Comparison of ENCODE assay signal across 23 mouse cellular contexts in the genomic region with DNA sequence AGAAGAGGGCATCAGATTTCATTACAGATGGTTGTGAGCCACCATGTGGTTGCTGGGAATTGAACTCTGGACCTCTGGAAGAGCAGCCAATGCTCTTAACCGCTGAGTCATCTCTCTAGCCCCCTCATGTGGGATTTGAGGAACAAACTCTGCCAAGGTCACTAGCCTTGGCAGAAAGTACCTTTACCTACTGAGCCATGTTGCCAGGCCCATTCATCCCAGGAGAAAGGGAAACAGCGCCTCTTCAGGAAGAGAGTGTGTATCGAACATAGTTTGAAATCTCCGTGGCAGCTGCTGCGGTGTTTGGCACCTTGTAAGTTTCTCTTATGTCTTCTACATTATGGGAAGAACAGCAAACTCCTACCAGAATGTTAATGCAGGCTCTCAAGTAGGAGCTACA.
DNase-seq lines count a peak whose midpoint lies in the region; ATAC-seq and TF ChIP-seq lines count a peak whose summit lies in the region.
"Had no signal": no experiment of that assay in that cellular context is flagged by ENCODE, and none has a peak within 500 bp of the region (broad histone marks: within the 10 kb centered on the region; RNA-seq: fewer than 3 reads in every experiment).

No protein-coding gene starts in this region.

- H3K36me3 ChIP-seq in kidney, postnatal 0 days (ENCODE audit: insufficient read depth, low read length) = no peaks in the 10 kb centered on the region
- H3K36me3 ChIP-seq in midbrain, postnatal 0 days (ENCODE audit: insufficient read depth, low read length) = no peaks in the 10 kb centered on the region
- no peaks in the 10 kb centered on the region for H3K36me3 ChIP-seq in midbrain, embryonic 14.5 days (ENCODE audit: control insufficient read depth, insufficient read depth, low read length)
- H3K36me3 ChIP-seq in MEL (ENCODE audit: control insufficient read depth in 1 of 2, insufficient read depth in 2 of 2, low read length in 2 of 2) = peaks cover 0 to 37% of the 10 kb centered on the region in 2 experiments; a peak in 2 of 4 replicates
- no peaks in the 10 kb centered on the region for H3K36me3 ChIP-seq in thymus, adult 2 months (ENCODE audit: control insufficient read depth, insufficient read depth, low read length)
- H3K36me3 ChIP-seq: embryonic facial prominence, embryonic 13.5 days; limb, embryonic 10.5 days; liver, embryonic 15.5 days had no signal

- no peak overlapping the region for H3K9ac ChIP-seq in kidney, postnatal 0 days (ENCODE audit: low read depth, low read length)
- no peak overlapping the region for H3K9ac ChIP-seq in midbrain, postnatal 0 days (replicated peaks; ENCODE audit: low read length, poor library complexity, severe bottlenecking)
- no peak overlapping the region for H3K9ac ChIP-seq in midbrain, embryonic 14.5 days (replicated peaks; ENCODE audit: low read length)
- H3K9ac ChIP-seq in MEL (ENCODE audit: control insufficient read depth, low read depth, low read length, poor library complexity, severe bottlenecking) = no peak overlapping the region
- H3K9ac ChIP-seq: embryonic facial prominence, embryonic 13.5 days; liver, embryonic 15.5 days had no signal

- DNase-seq in kidney, postnatal 0 days (ENCODE audit: low spot score) = no peak
- DNase-seq in kidney, postnatal 10 days = no peak
- no peak for DNase-seq in midbrain, postnatal 0 days (ENCODE audit: low spot score)
- DNase-seq in midbrain, embryonic 14.5 days = no peak
- DNase-seq in MEL (ENCODE audit: low read depth, low spot score) = peak; percentile 64
- no peak for DNase-seq in thymus, adult 2 months
- DNase-seq: adrenal gland, postnatal 10 days; cerebellum, postnatal 10 days; heart, postnatal 10 days; kidney, adult 2 months; kidney, postnatal 25 days; layer of hippocampus, adult 9-11 months; lung, postnatal 10 days; retina, postnatal 1 day; thymus, postnatal 25 days had no signal

- no peak for TF ChIP-seq POLR2A in MEL (IDR thresholded peaks at IDR 0.05; ENCODE audit: control insufficient read depth in 1 of 2, insufficient read depth in 1 of 2, low read depth in 1 of 2, low read length in 2 of 2, poor library complexity in 1 of 2)
- no peak for TF ChIP-seq POLR2A in thymus, adult 2 months (IDR thresholded peaks at IDR 0.05; ENCODE audit: control insufficient read depth, extremely low read depth, insufficient read depth, low read length, poor library complexity)

- H3K4me2 ChIP-seq in kidney, postnatal 0 days (ENCODE audit: low read length) = no peak overlapping the region
- no peak overlapping the region for H3K4me2 ChIP-seq in midbrain, postnatal 0 days (ENCODE audit: low read depth, low read length, poor library complexity, severe bottlenecking)
- no peak overlapping the region for H3K4me2 ChIP-seq in midbrain, embryonic 14.5 days (ENCODE audit: low read length)
- H3K4me2 ChIP-seq: embryonic facial prominence, embryonic 13.5 days; liver, embryonic 15.5 days had no signal

- H3K27ac ChIP-seq in kidney, postnatal 0 days = no peak overlapping the region
- no peak overlapping the region for H3K27ac ChIP-seq in midbrain, postnatal 0 days (ENCODE audit: low read depth, low read length)
- no peak overlapping the region for H3K27ac ChIP-seq in midbrain, embryonic 14.5 days (replicated peaks; ENCODE audit: low read depth, low read length)
- peak overlapping the region; percentile 3; the same call in 1 of the 2 replicates for H3K27ac ChIP-seq in MEL (ENCODE audit: control insufficient read depth, low read depth, low read length)
- no peak overlapping the region for H3K27ac ChIP-seq in thymus, adult 2 months (ENCODE audit: control insufficient read depth, insufficient read depth, low read length)
- H3K27ac ChIP-seq: embryonic facial prominence, embryonic 13.5 days; limb, embryonic 10.5 days; liver, embryonic 15.5 days had no signal

- TF ChIP-seq CTCF in kidney, postnatal 0 days (IDR thresholded peaks at IDR 0.05; ENCODE audit: low read depth) = peak; percentile 25; the same call in 1 of the 2 replicates
- TF ChIP-seq CTCF in midbrain, postnatal 0 days (IDR thresholded peaks at IDR 0.05) = peak; percentile 5; the same call in 1 of the 2 replicates
- TF ChIP-seq CTCF in MEL (IDR thresholded peaks at IDR 0.05 in 2 of 3, conservative IDR thresholded peaks at IDR 0.05 in 1 of 3; ENCODE audit: control insufficient read depth in 1 of 3, insufficient read depth in 1 of 3, low read depth in 2 of 3, low read length in 3 of 3, poor library complexity in 1 of 3, severe bottlenecking in 1 of 3) = peak; percentile 31 to 56 (median 38); a peak in 4 of 6 replicates
- TF ChIP-seq CTCF in thymus, adult 2 months (IDR thresholded peaks at IDR 0.05; ENCODE audit: borderline replicate concordance, control insufficient read depth, extremely low read depth, insufficient read depth, low read length, poor library complexity) = no peak

- H3K4me3 ChIP-seq in kidney, postnatal 0 days (replicated peaks; ENCODE audit: low read depth, low read length) = no peak overlapping the region
- H3K4me3 ChIP-seq in midbrain, postnatal 0 days (ENCODE audit: low read depth, low read length) = no peak overlapping the region
- no peak overlapping the region for H3K4me3 ChIP-seq in midbrain, embryonic 14.5 days (replicated peaks; ENCODE audit: low read depth, low read length)
- H3K4me3 ChIP-seq in MEL (ENCODE audit: control insufficient read depth in 1 of 2, insufficient read depth in 1 of 2, low read depth in 2 of 2, low read length in 2 of 2) = no peak overlapping the region
- H3K4me3 ChIP-seq in thymus, adult 2 months (ENCODE audit: control insufficient read depth, insufficient read depth, low read length) = no peak overlapping the region
- H3K4me3 ChIP-seq: embryonic facial prominence, embryonic 13.5 days; limb, embryonic 10.5 days; liver, embryonic 15.5 days; megakaryocyte, embryonic 14.5 days had no signal

- no peak for TF ChIP-seq EP300 in MEL (IDR thresholded peaks at IDR 0.05; ENCODE audit: low read depth in 1 of 2, low read length in 2 of 2)

- no peaks in the 10 kb centered on the region for H3K9me3 ChIP-seq in kidney, postnatal 0 days (replicated peaks; ENCODE audit: low read length)
- no peaks in the 10 kb centered on the region for H3K9me3 ChIP-seq in midbrain, postnatal 0 days (ENCODE audit: low read length)
- H3K9me3 ChIP-seq in midbrain, embryonic 14.5 days (ENCODE audit: control insufficient read depth, low read length) = no peaks in the 10 kb centered on the region
- no peaks in the 10 kb centered on the region for H3K9me3 ChIP-seq in MEL (replicated peaks; ENCODE audit: insufficient read depth, low read length)
- H3K9me3 ChIP-seq: embryonic facial prominence, embryonic 13.5 days; limb, embryonic 10.5 days; liver, embryonic 15.5 days; megakaryocyte, embryonic 14.5 days had no signal

- peak; percentile 33 for TF ChIP-seq RAD21 in MEL (IDR thresholded peaks at IDR 0.05; ENCODE audit: low read depth, low read length)

- no peaks in the 10 kb centered on the region for H3K27me3 ChIP-seq in kidney, postnatal 0 days (ENCODE audit: insufficient read depth, low read length)
- no peaks in the 10 kb centered on the region for H3K27me3 ChIP-seq in midbrain, postnatal 0 days (ENCODE audit: insufficient read depth, low read length)
- H3K27me3 ChIP-seq in midbrain, embryonic 14.5 days (ENCODE audit: control insufficient read depth, insufficient read depth, low read length) = no peaks in the 10 kb centered on the region
- H3K27me3 ChIP-seq in MEL (ENCODE audit: control insufficient read depth in 1 of 2, insufficient read depth in 2 of 2, low read length in 2 of 2) = no peaks in the 10 kb centered on the region
- no peaks in the 10 kb centered on the region for H3K27me3 ChIP-seq in thymus, adult 2 months (ENCODE audit: control insufficient read depth, insufficient read depth, low read length)
- H3K27me3 ChIP-seq: embryonic facial prominence, embryonic 13.5 days; liver, embryonic 15.5 days; megakaryocyte, embryonic 14.5 days had no signal

- no peaks in the 10 kb centered on the region for H3K79me2 ChIP-seq in MEL (ENCODE audit: control insufficient read depth, insufficient read depth, low read length, poor library complexity)

- H3K4me1 ChIP-seq in kidney, postnatal 0 days (replicated peaks; ENCODE audit: insufficient read depth, low read length) = no peaks in the 10 kb centered on the region; the same call in 1 of the 2 replicates
- no peaks in the 10 kb centered on the region for H3K4me1 ChIP-seq in midbrain, postnatal 0 days (ENCODE audit: insufficient read depth, low read length)
- H3K4me1 ChIP-seq in midbrain, embryonic 14.5 days (ENCODE audit: control insufficient read depth, insufficient read depth, low read length) = no peaks in the 10 kb centered on the region
- peaks cover 31% of the 10 kb centered on the region in 2 experiments for H3K4me1 ChIP-seq in MEL (ENCODE audit: control insufficient read depth in 1 of 2, insufficient read depth in 2 of 2, low read length in 2 of 2)
- peaks cover 11% of the 10 kb centered on the region for H3K4me1 ChIP-seq in thymus, adult 2 months (replicated peaks; ENCODE audit: control insufficient read depth, insufficient read depth, low read length)
- H3K4me1 ChIP-seq: embryonic facial prominence, embryonic 13.5 days; limb, embryonic 10.5 days had no signal

- WGBS in kidney, postnatal 0 days = 78% methylated on average over 5 of the region's 5 CpGs
- WGBS in midbrain, postnatal 0 days = 76% methylated on average over 5 of the region's 5 CpGs
- 72% methylated on average over 5 of the region's 5 CpGs for WGBS in midbrain, embryonic 14.5 days
- WGBS in thymus, adult 2 months = 98% methylated on average over 5 of the region's 5 CpGs

- ATAC-seq in kidney, postnatal 0 days (replicated peaks; ENCODE audit: low FRiP score, low read depth) = no peak
- no peak for ATAC-seq in midbrain, postnatal 0 days (ENCODE audit: low FRiP score)
- no peak for ATAC-seq in midbrain, embryonic 14.5 days (ENCODE audit: low FRiP score, low TSS enrichment)
- no peak for ATAC-seq in granulocyte monocyte progenitor cell, adult 5-6 weeks (replicated peaks; ENCODE audit: poor library complexity, severe bottlenecking)
- ATAC-seq: activated CD4-positive, CD25-positive, alpha-beta regulatory T cell, adult 4 months; CD4-positive, CD25-positive, alpha-beta regulatory T cell, adult 4 months; forebrain, embryonic 16.5 days had no signal

TF ChIP-seq in MEL, 35 proteins besides CTCF, POLR2A, EP300 and RAD21:
- TF ChIP-seq ZC3H11A (IDR thresholded peaks at IDR 0.05; ENCODE audit: low read depth, low read length) = no peak
- TF ChIP-seq GABPA (IDR thresholded peaks at IDR 0.05; ENCODE audit: low read depth, low read length) = 0 out of 2 replicates have a peak, but pooled peaks have one; percentile 7
- 0 out of 2 replicates have a peak, but pooled peaks have one; percentile 20 for TF ChIP-seq SIN3A (IDR thresholded peaks at IDR 0.05; ENCODE audit: low read length)
- TF ChIP-seq ETS1 (IDR thresholded peaks at IDR 0.05; ENCODE audit: low read depth, low read length) = no peak
- no peak for TF ChIP-seq ELF1 (IDR thresholded peaks at IDR 0.05; ENCODE audit: low read depth, low read length)
- TF ChIP-seq SMC3 (IDR thresholded peaks at IDR 0.05; ENCODE audit: low read depth, low read length) = peak; percentile 35; the same call in 1 of the 2 replicates
